Mouse (Mus musculus) yolk sac, embryonic 10.5 days (tissue): ENCODE data around the gene Ifi47.

Source experiments
- DNase-seq: peaks from one replicate; pipeline ENCODE4 v3.0.0-alpha.2; 2017; ENCODE audit warnings: low spot score

The Ifi47 gene

DNA sequence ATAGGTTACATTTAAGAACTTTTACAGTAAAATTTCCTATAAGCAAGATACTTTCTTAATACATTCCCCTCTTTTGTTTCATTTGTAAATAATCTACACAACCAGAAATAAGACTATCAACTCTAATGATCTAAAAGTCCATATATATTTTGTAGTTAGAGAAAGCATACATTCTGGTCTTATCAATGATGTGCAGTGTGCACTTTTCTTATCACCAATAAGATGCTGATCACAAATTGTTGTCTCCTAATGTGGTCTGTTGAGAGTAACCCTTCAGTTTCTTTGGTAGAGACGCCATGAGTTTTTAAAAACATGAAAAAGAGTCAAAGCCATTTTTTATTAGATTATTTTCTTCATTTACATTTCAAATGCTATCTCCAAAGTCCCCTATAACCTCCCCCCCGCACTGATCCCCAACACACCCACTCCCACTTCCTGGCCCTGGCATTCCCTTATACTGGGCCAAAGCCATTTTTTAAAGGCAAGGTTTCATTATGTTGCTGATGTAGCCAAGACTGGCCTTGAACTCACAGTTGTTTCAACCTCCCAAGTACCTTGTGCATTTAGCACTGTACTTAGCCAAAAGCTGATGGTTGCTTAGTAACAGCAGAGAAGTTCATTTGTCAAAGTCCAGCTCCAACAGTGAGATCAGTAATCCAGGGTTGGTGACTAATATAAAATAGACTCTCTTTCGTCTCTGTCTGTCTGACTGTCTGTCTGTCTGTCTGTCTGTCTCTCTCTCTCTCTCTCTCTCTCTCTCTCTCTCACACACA lies 13.5 kb downstream of the Ifi47 start:
- DNase-seq: no peak

DNA sequence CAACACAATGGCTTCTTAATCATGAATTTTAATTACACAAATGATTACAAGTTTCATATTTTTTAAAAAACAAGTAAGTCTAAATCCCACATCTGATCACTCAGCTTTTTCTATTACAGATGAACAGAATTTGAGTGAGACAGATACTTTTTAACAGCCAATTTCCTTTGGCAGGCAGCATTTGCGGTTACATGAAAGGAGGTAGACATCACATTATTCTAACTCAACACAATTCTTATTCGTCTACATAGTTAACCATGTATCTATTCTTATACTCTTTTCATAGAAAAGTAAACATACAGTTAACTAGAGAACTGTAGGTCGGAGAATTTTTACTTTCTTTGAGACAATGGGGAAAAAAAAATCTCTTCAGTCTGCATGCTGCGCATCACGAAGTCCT lies 14.2 kb downstream of the Ifi47 start:
- no peak for DNase-seq

DNA sequence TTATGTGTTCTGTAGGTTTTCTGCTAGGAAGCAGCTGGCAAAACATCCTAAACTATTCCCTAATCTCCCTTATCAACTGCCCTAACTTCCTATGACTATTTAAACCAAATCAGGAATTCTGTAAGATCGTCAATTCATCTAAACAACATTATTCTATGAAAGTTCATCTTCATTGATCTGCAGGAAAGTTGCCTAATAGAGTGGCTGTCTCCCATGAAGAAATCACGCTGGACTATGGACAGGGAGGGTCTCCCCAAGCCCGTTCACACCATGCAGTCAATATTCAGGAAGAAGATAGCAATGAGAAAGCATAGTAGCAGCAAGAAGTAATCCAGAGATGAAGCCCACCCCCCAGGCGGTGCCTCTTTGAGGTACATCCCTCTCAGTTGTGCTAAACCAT lies 14.8 kb downstream of the Ifi47 start:
- no peak for DNase-seq

DNA sequence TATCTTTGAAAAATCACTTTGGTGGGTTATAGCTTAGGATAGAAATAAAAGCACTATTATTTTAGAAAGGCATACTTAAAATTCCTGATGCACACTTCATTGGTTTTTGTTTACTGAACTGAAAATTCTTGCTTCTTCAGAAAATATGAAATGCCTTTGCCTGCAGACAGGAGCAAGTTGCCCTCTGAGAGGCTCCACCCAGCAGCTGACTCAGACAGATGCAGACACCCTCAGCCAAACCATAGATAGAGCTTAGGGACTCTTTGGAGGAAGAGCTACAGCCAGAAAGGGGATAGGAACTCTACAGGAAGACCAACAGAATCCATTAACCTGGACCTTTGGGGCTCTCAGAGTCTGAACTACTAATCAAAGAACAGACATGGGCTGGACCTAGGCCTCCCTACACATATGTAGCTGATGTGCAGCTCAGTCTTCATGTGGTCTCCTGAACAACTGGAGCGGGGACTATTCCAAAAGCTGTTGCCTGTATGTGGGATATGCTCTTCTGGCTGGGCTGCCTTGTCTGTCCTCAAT lies 15.7 kb downstream of the Ifi47 start:
- DNase-seq: no peak

DNA sequence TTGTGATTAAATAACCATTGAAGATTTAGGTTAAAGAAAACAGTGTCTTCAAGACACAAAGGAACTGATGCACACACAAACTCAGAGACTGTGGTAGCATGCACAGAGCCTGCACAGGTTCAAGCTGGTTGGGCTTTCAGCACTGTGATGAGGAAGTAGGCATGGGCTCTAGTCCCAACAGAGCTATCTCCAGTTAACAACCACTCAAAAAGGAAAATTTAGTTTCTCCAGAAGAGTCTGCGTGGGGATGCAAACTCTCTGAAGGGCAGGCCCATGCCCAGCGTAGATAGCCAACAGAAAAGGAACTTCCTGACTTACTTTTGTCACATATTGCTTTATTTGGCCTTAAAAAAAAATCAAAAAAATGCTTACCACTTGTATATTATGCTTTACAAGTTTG lies 16.4 kb downstream of the Ifi47 start:
- no peak for DNase-seq

DNA sequence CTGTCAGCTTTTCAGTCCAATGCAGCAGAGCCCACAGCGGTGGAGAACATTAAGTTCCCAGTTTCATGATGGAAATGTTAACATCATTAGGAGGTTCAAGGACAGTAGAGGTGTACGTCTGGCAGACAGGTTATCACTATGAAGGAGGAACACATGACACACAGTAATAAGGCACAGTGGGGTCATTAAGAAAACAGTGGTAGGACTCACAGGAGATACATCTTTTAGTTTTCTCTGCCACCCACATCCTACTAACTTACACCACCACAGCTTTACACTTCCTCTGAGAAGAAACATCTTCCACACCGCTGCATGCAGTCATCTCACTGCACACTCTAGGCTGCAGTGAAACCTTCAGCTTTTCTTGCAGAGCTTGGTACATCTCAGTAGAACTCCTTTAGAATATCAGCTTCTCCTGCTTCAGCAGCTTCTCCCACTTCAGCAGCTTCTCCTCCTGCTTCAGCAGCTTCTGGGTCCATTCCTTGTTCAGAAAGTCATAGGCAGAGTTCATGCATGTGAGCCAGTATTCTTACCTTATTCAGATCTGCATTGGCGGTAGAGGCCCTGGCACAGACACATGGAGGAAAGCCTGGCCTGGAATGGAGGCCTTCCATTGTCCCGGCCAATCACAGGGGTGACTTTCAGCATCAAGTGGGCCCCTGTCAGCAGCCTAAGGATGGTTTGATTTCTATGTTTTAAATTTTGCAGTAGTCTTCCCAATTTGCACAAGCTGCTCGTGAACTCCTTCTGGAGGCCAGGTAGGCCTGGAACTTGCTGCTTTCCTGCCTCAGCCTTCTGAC lies 17.7 kb downstream of the Ifi47 start:
- no peak for DNase-seq

DNA sequence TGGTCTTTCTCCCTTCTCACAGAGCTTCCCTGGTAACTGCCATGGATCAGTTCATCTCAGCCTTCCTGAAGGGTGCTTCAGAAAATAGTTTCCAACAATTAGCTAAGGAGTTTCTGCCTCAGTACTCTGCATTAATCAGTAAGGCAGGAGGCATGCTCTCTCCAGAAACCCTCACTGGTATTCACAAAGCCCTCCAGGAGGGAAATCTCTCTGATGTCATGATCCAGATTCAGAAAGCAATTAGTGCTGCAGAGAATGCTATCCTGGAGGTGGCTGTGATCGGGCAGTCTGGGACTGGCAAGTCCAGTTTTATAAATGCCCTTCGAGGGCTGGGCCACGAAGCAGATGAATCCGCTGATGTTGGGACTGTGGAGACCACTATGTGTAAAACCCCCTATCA lies 19.0 kb downstream of the Ifi47 start:
- DNase-seq: no peak

DNA sequence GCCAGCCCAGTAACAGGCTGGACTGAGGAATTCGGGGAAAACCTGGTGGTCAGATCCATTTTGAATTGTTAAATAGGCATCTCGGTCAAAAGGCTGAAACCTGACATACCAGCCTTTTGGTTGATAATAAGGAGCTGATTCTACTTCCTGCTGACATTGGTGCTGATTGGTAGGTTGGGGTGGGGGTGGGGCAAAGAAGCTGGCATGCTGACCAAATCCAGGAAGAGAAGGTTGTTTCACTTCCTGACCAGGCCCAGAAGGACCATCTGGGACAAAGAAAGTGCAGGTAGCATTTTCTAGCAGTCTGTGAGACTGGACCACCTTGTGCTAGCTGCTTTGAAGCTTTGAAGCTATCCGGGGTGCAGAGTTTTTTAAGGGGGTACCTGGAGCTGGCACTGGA lies 24.0 kb downstream of the Ifi47 start:
- DNase-seq: no peak

DNA sequence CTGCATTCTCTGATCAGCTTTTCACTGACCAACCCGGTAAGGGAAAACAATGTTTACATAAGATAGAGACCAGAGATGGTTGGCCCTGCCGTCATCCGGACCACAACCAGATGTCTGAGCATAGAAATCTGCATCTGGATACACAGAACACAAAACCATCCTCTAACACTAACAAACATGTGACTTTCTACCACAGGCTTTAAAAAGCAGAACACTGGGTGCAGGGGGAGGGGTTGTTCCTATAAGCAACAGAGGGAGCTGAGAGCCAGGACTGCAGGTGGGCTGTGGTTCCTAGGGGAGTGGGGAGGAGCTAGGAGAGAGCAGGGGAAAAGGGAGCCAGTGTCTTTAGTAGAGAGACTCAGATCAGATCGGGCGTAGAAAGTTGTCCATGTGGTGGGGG lies 25.1 kb downstream of the Ifi47 start:
- peak; percentile 30 for DNase-seq

DNA sequence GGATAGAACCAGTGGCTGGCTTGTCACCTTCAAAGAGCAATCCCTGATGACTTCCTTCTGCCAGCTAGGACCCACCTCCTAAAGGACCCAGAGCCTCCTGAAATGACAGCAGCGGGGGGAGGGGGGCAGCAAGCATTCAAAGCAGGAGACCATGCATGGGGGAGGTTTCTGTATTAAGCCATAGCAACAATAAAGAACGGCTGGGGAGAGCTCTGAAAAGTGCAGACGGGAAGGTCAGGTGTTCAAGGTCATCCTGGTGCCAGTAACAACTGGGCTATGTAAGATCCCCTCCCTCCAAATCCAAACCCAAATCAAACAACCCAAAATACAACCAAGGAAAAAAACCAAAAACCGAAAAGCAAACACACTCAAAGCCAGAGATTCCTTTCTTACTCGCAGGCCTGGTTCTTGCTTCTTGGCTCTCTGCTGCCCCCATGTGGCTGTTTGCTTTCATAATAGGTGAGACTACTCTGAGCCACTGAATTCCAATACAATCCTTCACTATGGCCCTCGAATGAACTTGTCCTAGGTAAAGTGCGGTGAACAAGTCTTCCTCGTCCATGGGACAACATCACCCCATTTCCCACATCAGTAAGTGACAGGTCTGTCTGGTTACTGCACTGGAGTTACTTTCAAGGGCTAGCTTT lies 26.8 kb downstream of the Ifi47 start:
- DNase-seq: peak; percentile 77

DNA sequence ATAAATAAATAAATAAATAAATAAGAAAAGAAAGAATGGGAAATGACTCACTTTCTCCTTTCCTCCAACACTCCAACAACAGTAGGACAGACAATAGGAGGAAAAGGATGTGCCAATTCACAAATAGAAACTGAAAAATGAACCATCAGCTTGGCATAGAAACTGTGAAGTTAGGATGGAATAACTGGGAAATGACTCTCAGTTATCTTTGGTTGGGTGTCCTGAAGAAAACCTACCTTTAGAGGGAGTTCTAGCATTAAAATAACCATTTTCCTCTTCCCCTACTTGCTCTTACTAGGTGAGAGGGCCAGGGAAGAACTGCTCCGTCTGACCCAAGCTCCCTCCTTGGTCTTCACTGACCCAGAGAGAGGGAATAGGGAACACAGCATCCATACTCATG lies 29.4 kb downstream of the Ifi47 start:
- DNase-seq: no peak

DNA sequence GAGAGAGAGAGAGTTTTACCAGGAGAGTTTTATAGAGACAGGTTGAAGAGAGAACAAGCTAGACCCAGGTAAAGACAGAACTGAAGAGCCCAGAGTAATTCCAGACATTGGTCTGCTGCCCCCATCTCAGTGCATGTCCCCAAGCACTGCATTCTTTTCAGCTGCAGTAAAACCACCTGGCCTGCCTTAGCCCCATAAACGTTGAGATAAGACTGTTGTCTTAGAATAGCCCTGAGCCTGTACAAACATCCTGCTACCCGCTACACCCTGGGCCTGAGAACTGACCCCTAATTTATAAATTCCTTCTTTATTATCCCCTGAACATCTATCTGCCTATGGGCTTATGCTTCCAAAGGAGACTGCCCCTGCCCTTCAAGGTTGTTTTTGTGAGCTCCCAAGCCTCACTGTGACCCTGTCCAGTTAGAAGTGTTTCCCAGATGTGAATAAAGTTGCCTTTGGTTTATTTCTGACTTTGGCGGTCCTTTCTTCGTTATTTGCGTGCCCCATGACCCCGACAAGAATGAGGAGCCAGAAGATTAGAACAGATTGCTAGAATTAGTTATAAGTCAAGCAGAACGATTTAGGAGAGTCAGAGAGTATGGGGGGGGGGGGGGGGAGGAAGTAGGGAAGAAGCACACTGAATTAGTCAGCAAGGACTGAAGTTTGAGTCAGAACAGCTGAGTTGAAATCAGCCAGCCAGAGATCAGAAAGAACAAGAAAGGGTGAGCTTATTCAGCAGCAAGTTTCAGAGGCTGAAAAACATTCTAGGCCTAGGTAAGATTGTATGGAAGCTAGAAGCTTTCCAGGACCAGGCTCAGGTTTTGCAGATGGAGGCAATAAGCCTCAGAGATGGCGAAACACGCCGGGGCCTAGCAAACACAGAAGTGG lies 31.5 kb downstream of the Ifi47 start:
- DNase-seq: no peak

DNA sequence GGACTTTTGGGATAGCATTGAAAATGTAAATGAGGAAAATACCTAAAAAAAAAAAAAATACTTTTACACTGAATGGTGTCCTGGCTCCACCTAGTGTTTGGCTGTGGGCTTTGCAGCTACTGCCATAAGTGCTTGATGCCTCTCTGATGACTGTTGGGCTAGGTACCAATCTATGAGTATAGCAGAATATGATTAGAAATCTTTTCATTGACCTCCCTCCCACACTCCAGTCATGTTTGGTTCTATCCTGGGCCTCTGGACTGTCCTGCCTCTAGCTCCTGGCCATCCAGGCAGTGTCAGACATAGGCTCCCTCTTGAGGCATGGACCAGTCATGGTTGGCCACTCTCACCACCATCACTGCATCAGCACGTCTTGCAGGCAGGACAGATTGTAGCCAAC lies 32.4 kb downstream of the Ifi47 start:
- DNase-seq: no peak

DNA sequence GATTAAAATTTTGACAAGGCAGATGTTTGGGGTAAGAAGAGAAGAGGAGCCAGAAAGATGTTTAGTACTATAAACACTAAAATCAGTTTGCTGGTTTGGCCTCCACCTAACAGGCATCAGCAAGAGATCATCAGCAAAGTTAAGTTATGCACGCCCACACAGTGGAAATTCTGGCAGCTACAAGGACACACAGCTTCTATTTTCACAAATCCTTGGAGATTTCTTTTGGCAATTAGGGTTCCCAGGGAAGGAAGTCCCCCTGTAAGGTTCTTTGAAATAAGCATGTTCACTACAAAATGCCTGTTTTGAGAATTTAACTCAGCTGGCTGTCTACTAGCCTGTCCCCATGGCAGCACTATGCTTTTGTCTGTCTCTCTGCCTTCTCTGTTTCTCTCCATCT lies 34.6 kb downstream of the Ifi47 start:
- no peak for DNase-seq

DNA sequence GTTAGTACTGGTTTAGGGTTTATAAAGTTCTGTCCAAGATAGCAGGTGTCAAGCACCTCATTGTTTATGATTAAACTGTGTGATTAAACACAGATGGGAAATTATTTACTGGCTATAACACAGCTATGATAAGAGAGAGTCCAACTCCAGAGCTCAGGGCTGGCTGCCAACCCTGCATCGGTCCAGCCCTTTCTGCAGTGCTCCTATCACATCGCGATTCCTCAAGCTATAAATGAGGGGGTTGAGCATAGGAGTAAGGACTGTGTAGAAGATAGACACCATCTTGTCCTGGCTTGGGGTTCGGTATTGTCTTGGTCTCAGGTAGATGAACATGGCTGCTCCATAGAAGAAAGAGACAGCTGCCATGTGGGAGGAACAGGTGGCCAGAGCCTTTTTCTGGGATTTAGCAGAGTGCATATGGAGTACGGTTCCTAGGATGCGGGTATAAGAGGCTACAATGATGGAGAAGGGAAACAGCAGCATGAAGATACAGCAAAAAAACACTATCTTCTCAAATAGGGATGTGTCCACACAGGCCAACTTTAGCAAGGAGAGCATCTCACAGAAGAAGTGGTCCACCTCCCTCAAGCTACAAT lies 36.3 kb downstream of the Ifi47 start:
- no peak for DNase-seq

DNA sequence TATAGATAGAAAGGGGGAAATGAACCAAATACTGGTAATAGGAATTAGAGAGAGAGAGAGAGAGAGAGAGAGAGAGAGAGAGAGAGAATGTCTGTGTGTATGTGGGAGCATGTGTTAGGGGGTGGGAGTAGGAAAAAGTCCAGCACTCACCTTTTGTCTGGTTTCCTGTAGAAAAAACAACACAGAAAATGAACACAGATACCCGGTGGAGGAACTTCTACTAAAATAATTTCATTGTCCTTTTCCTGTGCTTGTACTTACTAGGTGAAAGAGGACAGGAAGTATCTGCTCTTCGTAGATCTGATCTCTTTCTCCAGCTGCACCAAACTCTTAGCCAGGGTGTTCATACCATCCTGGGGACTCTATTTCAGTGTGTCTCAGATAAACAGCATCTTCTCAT lies 37.8 kb downstream of the Ifi47 start:
- DNase-seq: no peak

DNA sequence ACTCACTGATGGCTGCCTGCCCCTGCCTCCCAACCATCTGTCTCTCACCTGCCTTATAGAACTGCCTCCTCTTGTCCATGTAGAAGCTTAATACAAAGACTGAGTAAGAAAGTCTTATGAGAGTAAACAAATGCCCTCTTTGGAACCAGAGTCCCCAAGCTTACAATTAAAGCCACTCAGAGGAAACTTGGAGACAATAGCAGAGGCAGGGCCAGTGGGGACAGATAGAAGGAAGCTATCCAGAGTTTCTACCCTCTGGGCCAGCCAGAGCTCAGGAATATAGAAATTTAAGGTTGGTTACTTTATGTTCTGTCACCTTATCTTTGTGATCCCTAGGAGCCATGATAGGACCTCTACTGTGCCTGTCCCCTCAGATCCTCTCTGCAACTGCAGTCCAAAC lies 38.4 kb downstream of the Ifi47 start, which contains the start of gene Olfr1396:
TSS of gene Olfr1396 (minus strand) at position 101 of the 400 bp plus-strand sequence.
- DNase-seq: no peak

DNA sequence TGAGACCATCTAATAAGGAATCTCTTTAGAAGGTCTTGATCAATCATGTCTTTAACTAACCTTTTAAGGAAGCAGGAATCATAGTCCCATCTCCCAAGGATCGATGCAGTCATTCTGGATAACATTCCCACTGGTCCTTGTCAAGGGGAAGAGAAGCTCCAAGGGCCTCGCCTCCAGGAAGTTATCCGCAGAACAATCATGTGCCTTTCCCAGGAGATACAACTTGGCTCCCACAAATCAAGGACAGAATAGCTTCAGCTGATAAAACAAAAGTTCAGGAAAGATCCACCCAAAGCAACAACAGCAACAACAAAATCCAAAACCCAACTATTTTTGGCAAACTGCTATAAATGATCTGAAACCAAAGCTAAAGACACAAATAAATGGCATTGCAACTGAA lies 43.2 kb downstream of the Ifi47 start:
- no peak for DNase-seq

DNA sequence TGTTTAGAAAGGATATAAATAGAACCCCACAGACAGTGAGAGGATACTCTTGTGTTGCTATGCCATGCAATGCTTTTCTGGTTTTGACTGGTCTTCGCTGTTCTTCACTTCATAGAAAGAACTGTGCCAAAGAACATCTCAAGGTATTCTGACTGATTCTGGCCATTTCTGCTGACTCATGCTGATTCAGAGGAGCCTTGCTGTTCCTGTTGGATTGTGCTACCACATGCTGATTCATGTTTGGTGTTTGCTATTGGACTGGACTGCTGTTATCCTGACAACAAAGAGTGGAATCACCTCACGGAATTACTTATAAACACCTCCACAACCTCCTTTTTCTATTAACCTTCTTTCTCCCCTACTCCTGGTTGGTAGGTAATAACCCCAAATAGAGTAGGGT lies 47.8 kb downstream of the Ifi47 start:
- DNase-seq: no peak

DNA sequence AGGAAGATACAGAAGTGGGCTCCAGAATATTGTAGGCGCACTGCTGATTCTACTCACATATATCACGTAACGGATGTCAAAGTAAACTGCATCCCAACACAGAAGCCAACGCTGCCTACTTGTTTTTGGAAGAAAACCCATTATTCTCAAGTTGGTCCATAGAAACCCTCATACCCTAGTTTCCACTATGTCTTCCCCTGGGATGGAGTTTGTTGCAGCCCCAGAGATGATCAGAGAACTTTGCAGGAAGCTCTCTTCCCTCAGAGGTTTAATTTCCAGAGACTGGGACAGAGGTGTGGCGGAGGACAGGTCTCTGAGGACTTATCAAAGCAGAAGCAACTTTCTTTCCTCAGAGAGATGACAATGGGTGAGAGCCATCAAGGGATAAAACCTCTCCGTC lies 65.6 kb downstream of the Ifi47 start, which contains the start of gene Olfr1395:
TSS of gene Olfr1395 (plus strand) at position 301 of the 400 bp plus-strand sequence.
- no peak for DNase-seq
